Mouse (Mus musculus) erythroid progenitor cell, adult 5-6 weeks (primary cell): ENCODE data around the gene Pnmal1. TPM values are rescaled to one million over a fixed set of nuclear protein-coding genes. Genes with fewer than 3 reads are reported as not detected.

ENCODE experiments used
- ATAC-seq: replicated peaks from 2 replicates; pipeline ENCODE4 v1.8.0; 2016; ENCODE audit warnings: moderate number of reproducible peaks, mild to moderate bottlenecking, moderate TSS enrichment, inconsistent platforms; ENCODE audit not compliant: poor library complexity, low FRiP score, severe bottlenecking
- total RNA-seq, 2 experiments: library from RNA; stranded (forward) in 1 of 2; stranded (reverse) in 1 of 2; fragments of 150-400 nt in 1 of 2; fragments of 186-747, 209-891 nt in 1 of 2; gene quantifications; 2 replicates each; pipeline versions ENCODE4 v1.2.3 to v1.2.4; 2015 to 2017; ENCODE audit warnings: low replicate concordance in 2 of 2

Pnmal1 gene
- total RNA-seq, 2 experiments from 2014 or later: not detected

DNA sequence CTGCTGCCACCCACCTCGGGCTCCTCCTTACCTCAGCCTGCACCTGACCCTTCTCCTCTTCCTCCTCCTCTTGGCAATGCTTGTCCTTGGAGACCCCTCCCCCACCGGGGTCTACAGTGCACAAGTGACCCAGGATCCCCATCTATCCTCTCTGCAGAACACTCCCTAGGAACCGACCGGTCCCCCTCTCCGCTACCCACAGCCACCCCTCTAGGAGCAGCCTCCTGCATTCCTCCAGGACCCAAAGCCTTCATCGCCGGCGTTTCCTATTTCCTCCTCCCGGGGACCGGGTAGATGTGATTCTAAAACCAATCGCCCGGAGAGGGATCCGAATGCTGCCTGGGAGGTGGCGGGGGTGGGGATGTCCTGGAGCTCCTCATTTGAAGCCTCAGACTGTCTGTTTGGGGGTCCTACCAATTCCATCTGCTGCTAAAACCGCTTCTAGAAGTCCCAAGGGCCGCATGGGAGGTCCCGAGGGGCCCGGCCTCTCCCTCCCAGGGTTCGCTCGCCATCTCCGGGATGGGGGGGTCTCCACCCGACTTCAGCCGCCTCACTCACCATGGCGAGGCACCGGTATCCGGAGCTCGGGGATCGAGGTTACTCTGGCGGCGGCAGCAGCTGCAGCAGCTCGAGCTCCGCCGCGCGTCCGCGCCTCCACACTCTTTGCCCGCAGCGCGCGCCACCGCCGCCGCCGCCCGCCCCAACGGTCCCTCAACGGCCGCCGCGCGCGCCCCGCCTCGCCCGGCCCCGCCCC is 36.0 kb upstream of the Pnmal1 start:
- no peak; the same call in 1 of the 2 replicates for ATAC-seq

- peak; percentile 85 for ATAC-seq
Observed at GRCm38 (mm10) chr7:16924037-16924834, 35.2 kb upstream of the Pnmal1 start, which contains the start of gene Calm3. Gene Calm3, minus strand, starts transcription at chr7:16924114.

- ATAC-seq: no peak
Observed at GRCm38 (mm10) chr7:16928341-16928740, 31.1 kb upstream of the Pnmal1 start.

DNA sequence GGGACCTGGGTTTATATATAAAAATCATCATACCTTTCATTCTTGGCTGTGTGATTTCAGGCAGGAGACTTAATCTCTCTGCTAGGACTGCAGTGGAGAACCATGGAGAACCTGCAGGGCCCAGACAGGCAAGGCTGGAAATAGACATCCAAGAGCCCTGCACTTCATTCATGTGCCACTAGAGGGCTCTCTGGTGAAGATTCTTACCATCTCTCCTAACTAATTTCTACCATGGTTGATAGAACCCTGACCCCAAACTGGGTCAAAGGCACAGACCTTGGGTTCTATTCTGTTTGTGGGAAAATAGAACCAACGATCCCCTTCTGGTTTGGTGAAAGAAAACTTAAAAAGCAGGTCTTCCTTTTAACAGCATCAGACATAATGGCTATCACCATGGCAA is 28.6 kb upstream of the Pnmal1 start:
- ATAC-seq: peak; percentile 84

DNA sequence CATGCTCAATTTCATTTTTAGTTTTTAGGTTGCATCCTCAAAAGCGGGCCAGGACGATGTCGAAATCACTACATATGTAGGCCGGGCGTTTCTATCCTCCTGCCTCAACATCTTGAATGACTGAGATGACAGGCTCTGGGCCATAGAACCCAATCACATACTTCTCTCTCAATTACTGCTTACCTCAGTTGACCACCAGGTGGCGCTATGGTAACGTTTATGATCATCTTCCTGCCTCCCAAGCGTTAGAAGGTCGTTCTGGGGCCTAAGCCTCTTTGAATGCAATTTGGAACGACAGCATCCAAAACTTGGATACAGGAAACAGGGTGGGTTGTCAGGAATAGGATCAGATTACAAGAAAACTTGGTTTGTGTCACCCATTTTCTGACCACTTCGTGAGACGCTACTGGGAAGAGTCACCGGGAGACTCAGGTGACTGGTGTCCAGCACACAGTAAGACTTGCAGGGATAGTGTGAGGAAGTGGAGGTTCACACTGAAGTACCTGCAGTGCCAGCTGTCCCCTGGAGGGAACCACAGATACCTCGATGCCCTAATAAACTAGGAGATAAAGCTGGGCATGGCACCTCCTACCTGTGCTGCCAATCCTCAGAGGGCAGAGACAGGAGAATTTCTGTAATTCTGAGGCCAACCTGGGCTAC is 27.4 kb upstream of the Pnmal1 start:
- peak; percentile 77 for ATAC-seq

DNA sequence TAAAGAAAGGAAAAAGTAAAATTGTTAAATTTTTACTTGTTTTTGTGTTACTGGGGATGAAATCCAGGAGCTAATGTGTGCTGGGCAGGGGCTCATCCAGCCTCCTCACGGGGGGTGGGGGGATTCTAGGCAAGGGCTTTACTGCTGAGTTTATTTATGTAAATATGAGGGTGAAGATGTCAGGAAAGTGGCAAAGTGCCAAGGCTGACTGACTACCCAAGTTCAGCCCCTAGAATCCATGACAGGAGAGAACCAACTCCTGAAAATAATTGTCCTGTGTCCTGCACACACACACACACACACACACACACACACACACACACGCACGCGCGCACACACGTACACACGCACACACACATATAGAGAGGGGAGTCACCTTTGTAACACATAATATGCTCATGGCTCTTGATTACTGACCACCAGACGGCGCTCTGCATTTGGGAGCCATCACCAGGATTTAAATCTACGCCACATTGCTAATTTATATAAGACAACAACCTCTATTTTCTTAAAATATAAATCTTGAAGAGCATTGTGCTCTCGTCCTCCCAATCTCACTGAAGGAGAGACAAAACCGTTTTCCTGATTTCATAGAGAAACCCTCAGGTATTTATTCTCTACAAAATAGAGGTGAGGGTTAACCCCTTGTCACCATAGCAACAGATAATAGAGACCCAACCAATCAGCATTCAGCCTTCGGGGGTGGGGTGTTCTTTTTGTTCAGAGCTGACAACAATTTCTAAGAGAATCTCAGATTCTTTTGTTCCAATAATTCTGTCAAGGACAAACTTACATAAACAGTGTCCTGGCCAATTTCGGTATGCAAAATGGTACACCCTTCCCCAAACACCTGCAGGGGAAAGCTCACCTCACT is 26.5 kb upstream of the Pnmal1 start:
- ATAC-seq: no peak

DNA sequence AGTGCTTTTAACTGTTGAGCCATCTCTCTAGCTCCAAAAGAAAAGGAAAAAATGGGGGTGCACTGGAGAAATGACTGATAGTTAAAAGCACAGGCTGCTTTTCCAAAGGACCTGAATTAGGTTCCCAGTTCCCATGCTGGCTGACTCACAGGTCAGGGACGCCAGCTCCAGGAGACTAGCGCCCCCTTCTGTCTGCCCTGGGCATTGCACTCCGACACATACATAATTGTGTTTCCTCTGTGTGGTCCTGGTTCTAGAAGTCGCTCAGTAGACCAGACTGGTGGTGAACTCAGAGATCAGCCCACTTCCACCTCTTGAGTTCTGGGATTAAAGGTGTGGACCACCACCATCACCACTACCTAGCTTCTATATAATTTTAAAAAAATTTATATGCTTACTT is 22.2 kb upstream of the Pnmal1 start:
- ATAC-seq: no peak

DNA sequence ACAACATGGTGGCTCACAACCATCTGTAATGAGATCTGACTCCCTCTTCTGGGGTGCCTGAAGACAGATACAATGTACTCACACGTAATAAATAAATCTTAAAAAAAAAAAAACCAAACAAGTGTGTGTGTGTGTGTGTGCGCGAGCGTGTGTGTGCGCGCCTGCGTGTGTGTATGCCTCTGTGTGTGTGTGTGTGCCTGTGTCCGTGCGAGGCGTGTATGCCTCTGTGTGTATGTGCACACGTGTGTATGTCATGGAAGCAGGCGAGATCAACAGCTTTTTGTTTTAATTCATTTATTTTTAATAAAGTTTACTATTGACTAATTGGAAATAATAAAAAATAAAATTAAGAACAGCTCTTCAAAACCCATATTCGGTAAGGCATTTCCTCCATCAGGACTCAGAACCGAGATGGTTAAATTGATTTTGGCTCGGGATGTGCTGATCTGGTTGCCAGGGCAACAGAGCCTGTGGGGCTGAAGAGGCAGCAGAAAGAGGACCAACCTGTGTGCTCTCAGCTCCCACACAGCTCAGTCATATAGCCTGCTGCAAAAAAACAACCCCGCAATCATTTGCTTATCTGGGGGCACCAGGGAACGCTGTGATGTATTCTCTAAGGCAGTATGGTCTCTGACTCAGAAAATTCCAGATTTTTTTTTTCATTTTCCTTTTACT is 21.2 kb upstream of the Pnmal1 start:
- no peak for ATAC-seq

DNA sequence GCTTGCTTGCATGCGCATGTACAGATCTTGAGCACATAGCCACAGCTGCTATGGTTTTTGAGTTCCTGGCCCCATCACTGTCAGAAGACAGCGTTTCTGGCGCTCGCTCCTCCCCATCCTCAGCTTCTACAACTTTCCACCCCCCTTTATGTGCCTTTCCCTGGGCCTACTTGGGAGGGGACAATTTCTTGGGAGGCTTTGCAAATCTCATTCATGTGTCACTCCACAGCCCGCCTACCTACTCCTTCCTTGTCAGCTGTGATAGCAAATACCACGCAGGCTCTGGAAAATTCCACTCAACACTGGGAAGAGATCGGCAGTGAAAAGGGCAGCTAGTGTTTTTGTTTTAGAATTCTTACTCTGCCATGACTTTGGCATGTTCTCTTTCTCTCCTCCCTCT is 19.2 kb upstream of the Pnmal1 start:
- no peak for ATAC-seq

DNA sequence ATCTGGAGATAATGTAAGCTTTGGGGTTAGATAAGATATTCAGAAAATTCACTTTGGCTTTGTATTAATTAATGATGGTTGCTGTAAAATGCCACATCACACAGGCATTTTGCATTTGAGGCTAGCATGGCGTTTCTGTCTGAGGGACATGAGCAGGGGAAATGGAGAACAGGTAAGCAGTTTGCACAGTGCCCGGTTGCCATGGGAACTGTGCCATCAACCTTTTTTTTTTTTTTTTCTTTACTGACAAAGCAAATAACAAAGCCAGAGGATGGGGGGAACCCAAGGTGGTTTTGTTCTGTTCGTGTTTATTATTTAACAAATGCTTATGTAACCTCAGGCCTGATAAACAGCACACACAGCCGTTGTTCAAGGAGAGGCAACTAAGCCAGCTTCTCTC is 16.6 kb upstream of the Pnmal1 start:
- ATAC-seq: no peak

DNA sequence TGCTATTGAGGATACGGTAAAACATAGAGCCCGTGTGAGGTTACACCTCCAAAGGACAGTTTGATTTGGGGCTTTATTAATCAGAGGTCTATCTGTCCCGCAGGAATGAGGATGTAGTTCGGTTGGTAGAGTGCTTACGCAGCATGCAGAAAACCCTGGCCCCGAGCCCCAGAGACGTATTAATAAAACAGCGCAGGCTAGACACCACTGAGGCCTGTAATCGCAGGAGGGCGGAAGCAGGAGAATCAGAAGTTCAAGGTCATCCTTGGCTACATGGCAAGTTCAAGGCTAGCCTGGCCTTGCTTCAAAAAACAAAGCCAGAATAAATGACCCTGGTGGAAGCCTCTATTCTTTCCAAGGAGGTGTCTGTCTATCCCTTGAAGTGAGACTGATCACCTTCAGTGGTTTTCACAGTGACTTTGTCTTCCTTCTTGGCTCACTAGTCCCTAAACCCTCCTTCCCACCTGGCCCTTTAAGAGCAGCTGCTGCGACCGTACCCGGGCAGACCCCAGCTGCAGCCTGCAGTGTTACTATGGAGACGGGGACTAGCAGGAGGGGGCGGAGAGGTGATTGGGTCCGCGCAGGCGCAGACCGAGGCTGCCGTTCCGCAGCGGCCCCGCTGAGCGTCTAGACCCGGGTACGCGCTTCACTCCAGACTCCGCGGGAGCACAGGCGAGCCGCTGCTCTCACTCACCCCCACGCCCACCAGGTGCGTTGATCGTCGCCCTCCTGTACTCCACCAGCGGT is 15.2 kb upstream of the Pnmal1 start, which contains the start of gene Pnmal2:
TSS of gene Pnmal2 (plus strand) at position 622 of the 747 bp plus-strand sequence.
- no peak for ATAC-seq

- no peak for ATAC-seq
Observed at GRCm38 (mm10) chr7:16944808-16945315, 14.6 kb upstream of the Pnmal1 start.

GRCm38 (mm10) chr7:16945419-16945818 is 14.1 kb upstream of the Pnmal1 start:
- ATAC-seq: no peak

- no peak for ATAC-seq
Observed at GRCm38 (mm10) chr7:16946441-16947348, 12.8 kb upstream of the Pnmal1 start.

DNA sequence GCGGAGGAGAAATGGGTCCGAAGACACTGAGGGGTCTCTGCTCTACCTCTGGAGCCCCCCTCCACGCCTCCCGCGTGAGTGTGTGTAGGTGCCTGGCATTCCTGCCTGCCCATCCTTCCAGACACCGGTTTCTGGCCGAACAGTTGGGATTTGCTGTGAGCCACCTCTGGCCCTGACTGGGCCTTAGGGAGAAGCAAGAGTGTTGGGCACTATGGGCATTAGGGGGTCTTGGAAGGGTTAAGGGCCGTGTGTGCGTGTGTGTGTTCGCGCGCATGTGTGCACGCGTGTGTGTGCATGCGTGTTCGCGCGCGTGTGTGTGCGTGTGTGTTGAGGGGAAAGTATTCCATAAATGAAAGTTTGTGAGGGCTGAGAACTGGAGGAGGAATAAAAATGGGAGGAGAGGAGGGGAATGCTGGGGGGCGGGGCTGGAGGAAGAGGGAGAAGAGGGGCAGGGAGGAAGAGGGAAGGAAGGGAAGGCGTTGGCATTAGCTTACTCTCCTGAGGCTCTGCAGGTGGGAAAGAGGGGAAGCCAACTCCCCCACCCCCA is 12.1 kb upstream of the Pnmal1 start:
- no peak for ATAC-seq

DNA sequence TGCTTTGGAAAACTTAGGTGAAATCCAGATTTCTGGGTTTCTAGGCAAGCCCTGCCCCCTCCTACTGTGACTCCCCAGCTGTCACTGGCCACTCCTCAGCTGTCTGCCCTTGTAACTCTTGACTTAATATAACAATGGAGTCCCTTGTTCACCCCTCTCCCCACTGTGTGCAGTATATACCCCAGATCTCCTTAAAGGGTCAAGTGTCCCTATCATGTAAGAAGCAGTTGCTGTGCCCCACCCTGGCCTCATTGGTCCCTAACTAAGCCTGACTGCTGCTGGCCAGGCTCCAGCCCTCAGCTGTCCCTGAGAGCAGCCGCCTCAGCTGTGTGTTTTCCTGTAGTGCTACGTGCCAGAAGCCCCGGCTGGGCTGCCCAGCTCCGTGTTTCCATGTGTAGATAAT is 11.5 kb upstream of the Pnmal1 start:
- ATAC-seq: no peak

GRCm38 (mm10) chr7:16948923-16949458 is 10.5 kb upstream of the Pnmal1 start:
- no peak for ATAC-seq
